Mouse (Mus musculus) heart, embryonic 16.5 days (tissue): ENCODE results near the gene Mylip. TPM values are rescaled to one million over a fixed set of nuclear protein-coding genes. Genes with fewer than 3 reads are reported as not detected.

Source experiments
- ATAC-seq: fragments of 200-750 bp; cut with Nextera tagmentation; replicated peaks from 2 replicates; pipeline ENCODE4 v1.8.0; 2017; ENCODE audit warnings: moderate number of reproducible peaks; ENCODE audit not compliant: insufficient read depth, low FRiP score; ENCODE audit errors: extremely low read depth
- H3K27ac ChIP-seq: fragments of 300-500 bp; sonication (generic); 2 replicates; pipeline ENCODE4 v1.5.1; 2014; ENCODE audit warnings: mild to moderate bottlenecking, low read length, control low read depth, moderate library complexity
- H3K27me3 ChIP-seq: fragments of 300-500 bp; sonication (generic); 2 replicates; pipeline ENCODE4 v1.6.1; 2014; ENCODE audit warnings: low read length, mixed read lengths; ENCODE audit not compliant: control insufficient read depth, insufficient read depth
- H3K36me3 ChIP-seq: fragments of 300-500 bp; sonication (generic); 2 replicates; pipeline ENCODE4 v1.6.1; 2014; ENCODE audit not compliant: control insufficient read depth, insufficient read depth
- H3K4me1 ChIP-seq: fragments of 300-500 bp; sonication (generic); 2 replicates; pipeline ENCODE4 v1.6.1; 2014; ENCODE audit warnings: low read length, mixed read lengths; ENCODE audit not compliant: control insufficient read depth, insufficient read depth
- H3K4me2 ChIP-seq: fragments of 300-500 bp; sonication (generic); 2 replicates; pipeline ENCODE4 v1.6.1; 2014; ENCODE audit warnings: low read depth, mild to moderate bottlenecking, control low read depth, low read length
- H3K4me3 ChIP-seq: fragments of 300-500 bp; sonication (generic); 2 replicates; pipeline ENCODE4 v1.5.1; 2014; ENCODE audit warnings: mild to moderate bottlenecking, control low read depth, low read length
- H3K9ac ChIP-seq: fragments of 300-500 bp; sonication (generic); 2 replicates; pipeline ENCODE4 v1.6.1; 2014; ENCODE audit warnings: low read length, control low read depth
- H3K9me3 ChIP-seq: fragments of 300-500 bp; sonication (generic); replicated peaks from 2 replicates; pipeline ENCODE4 v1.6.1; 2016; ENCODE audit warnings: low read length; ENCODE audit not compliant: control insufficient read depth
- WGBS: fragments of 180-500 bp; shearing (Covaris S2); extraction: QIAGEN DNeasy Blood & Tissue Kit; methylation state at CpG from one replicate; pipeline ENCODE4 v1.1.7; 2014; 5-methylcytosine and 5-hydroxymethylcytosine counted together
- polyA plus RNA-seq: library from polyadenylated mRNA; unstranded; fragments of >200 nt; fragmentation: Nextera tagmentation; extraction: Ambion mirVana; gene quantifications from 2 replicates; pipeline ENCODE4 v1.2.1, GENCODE M21; 2015

Mylip gene
- polyA plus RNA-seq, 1 experiment from 2014 or later = 13.2 TPM

- no peak for ATAC-seq
- Histone ChIP-seq H3K27me3 (no peaks in the 10 kb centered on the region; the same call in 1 of the 2 replicates), H3K9me3 (peaks cover 5% of the 10 kb centered on the region; the same call in 1 of the 2 replicates), H3K36me3 (no peaks in the 10 kb centered on the region), H3K4me3 (no peak overlapping the region), H3K4me1 (peaks cover 24% of the 10 kb centered on the region), H3K9ac (no peak overlapping the region), H3K4me2 (no peak overlapping the region), H3K27ac (no peak overlapping the region)
- 96% methylated on average over 4 of the region's 4 CpGs for WGBS
Observed at GRCm38 (mm10) chr13:45387231-45387630, 2.3 kb upstream of the Mylip start.

- ATAC-seq = no peak
- H3K27me3 ChIP-seq = no peaks in the 10 kb centered on the region; the same call in 1 of the 2 replicates
- no peak overlapping the region for H3K27ac ChIP-seq
- H3K4me1 ChIP-seq = peaks cover 30% of the 10 kb centered on the region
- no peaks in the 10 kb centered on the region for H3K36me3 ChIP-seq
- peaks cover 5% of the 10 kb centered on the region; the same call in 1 of the 2 replicates for H3K9me3 ChIP-seq
- H3K4me3 ChIP-seq = no peak overlapping the region
- WGBS = 59% methylated on average over 16 of the region's 16 CpGs
- no peak overlapping the region for H3K4me2 ChIP-seq
- no peak overlapping the region for H3K9ac ChIP-seq
Observed at GRCm38 (mm10) chr13:45388254-45388805, 1.2 kb upstream of the Mylip start.

- no peak for ATAC-seq
- H3K36me3 ChIP-seq = no peaks in the 10 kb centered on the region
- H3K27me3 ChIP-seq = no peaks in the 10 kb centered on the region; the same call in 1 of the 2 replicates
- peaks cover 4% of the 10 kb centered on the region; the same call in 1 of the 2 replicates for H3K9me3 ChIP-seq
- H3K27ac ChIP-seq = peak overlapping the region; percentile 9; the same call in 1 of the 2 replicates
- peak overlapping the region; percentile 97 for H3K4me2 ChIP-seq
- peak overlapping the region; percentile 69 for H3K9ac ChIP-seq
- H3K4me1 ChIP-seq = peaks cover 31% of the 10 kb centered on the region
- WGBS = 41% methylated on average over 4 of the region's 4 CpGs
- H3K4me3 ChIP-seq = peak overlapping the region; percentile 91
Observed at GRCm38 (mm10) chr13:45388889-45389288, 653 bp upstream of the Mylip start.

- Histone ChIP-seq H3K27ac (peak overlapping the region; percentile 84), H3K4me2 (peak overlapping the region; percentile 97), H3K9ac (peak overlapping the region; percentile 76), H3K27me3 (no peaks in the 10 kb centered on the region; the same call in 1 of the 2 replicates), H3K36me3 (no peaks in the 10 kb centered on the region), H3K9me3 (no peaks in the 10 kb centered on the region), H3K4me1 (peaks cover 33% of the 10 kb centered on the region), H3K4me3 (peak overlapping the region; percentile 91)
- 3% methylated on average over 25 of the region's 25 CpGs for WGBS
- ATAC-seq = no peak
Observed at GRCm38 (mm10) chr13:45390312-45390961, 895 bp downstream of the Mylip start.

GRCm38 (mm10) chr13:45390962-45391853 lies 1.7 kb downstream of the Mylip start:
- Histone ChIP-seq H3K27ac (peak overlapping the region; percentile 84), H3K9me3 (no peaks in the 10 kb centered on the region), H3K4me3 (peak overlapping the region; percentile 91), H3K27me3 (no peaks in the 10 kb centered on the region), H3K4me2 (peak overlapping the region; percentile 97), H3K36me3 (no peaks in the 10 kb centered on the region), H3K4me1 (peaks cover 33% of the 10 kb centered on the region), H3K9ac (peak overlapping the region; percentile 72)
- ATAC-seq = peak; percentile 43
- WGBS = 31% methylated on average over 19 of the region's 19 CpGs

GRCm38 (mm10) chr13:45391854-45392454 lies 2.4 kb downstream of the Mylip start:
- H3K4me2 ChIP-seq = peak overlapping the region; percentile 97
- H3K9ac ChIP-seq = no peak overlapping the region; the same call in 1 of the 2 replicates
- H3K36me3 ChIP-seq = no peaks in the 10 kb centered on the region
- H3K4me1 ChIP-seq = peaks cover 35% of the 10 kb centered on the region
- peak overlapping the region; percentile 91 for H3K4me3 ChIP-seq
- no peaks in the 10 kb centered on the region for H3K9me3 ChIP-seq
- peak overlapping the region; percentile 84 for H3K27ac ChIP-seq
- ATAC-seq = no peak
- H3K27me3 ChIP-seq = no peaks in the 10 kb centered on the region
- WGBS = 24% methylated on average over 9 of the region's 9 CpGs

GRCm38 (mm10) chr13:45394221-45394768 lies 4.8 kb downstream of the Mylip start:
- Histone ChIP-seq H3K9me3 (no peaks in the 10 kb centered on the region), H3K27ac (no peak overlapping the region), H3K4me1 (peaks cover 29% of the 10 kb centered on the region), H3K4me2 (no peak overlapping the region), H3K9ac (no peak overlapping the region), H3K27me3 (no peaks in the 10 kb centered on the region), H3K36me3 (no peaks in the 10 kb centered on the region), H3K4me3 (no peak overlapping the region)
- no peak for ATAC-seq
- 66% methylated on average over 8 of the region's 8 CpGs for WGBS

GRCm38 (mm10) chr13:45396724-45397123 lies 7.2 kb downstream of the Mylip start:
- peaks cover 20% of the 10 kb centered on the region for H3K4me1 ChIP-seq
- WGBS = 81% methylated on average over 8 of the region's 8 CpGs
- H3K27ac ChIP-seq = peak overlapping the region; percentile 42
- H3K9me3 ChIP-seq = no peaks in the 10 kb centered on the region
- H3K4me2 ChIP-seq = no peak overlapping the region
- H3K9ac ChIP-seq = no peak overlapping the region
- no peak for ATAC-seq
- H3K4me3 ChIP-seq = no peak overlapping the region
- H3K27me3 ChIP-seq = no peaks in the 10 kb centered on the region
- H3K36me3 ChIP-seq = no peaks in the 10 kb centered on the region
